Mouse (Mus musculus): Measurements from ENCODE around the gene Wipi2. TPM values are rescaled to one million over a fixed set of nuclear protein-coding genes. Genes with fewer than 3 reads are reported as not detected.

Gene Wipi2
- polyA plus RNA-seq, 1 experiment from 2014 or later, result 64.2 TPM

DNA sequence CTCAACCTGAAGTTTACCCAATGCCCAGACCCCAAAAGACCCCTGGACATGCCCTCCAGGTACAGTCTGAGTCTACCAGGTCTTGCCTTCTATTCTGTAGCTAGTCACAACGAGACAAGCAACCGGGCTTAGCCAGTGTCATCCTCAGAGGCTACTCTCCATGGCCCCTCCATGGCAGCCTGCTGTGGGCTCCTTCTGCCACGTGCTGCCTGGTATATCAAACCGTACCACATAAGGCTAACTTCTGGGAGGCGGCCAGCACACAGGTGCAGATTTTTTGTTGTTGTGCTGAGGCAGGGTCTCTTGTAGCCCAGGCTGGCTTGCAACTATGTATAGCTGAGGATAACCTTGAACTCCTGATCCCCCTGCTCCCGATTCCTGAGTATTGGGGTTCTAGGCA, 88.6 kb downstream of the Wipi2 start:
- Histone ChIP-seq H3K4me2 (ENCODE audit: low read depth) (no peak overlapping the region), H3K27me3 (ENCODE audit: control insufficient read depth, insufficient read depth, low read length) (no peaks in the 10 kb centered on the region), H3K27ac (ENCODE audit: low read depth, low read length) (no peak overlapping the region), H3K4me3 (ENCODE audit: low read depth, low read length) (no peak overlapping the region), H3K4me1 (ENCODE audit: control insufficient read depth, insufficient read depth, low read length) (no peaks in the 10 kb centered on the region), H3K9ac (ENCODE audit: low read length) (no peak overlapping the region), H3K36me3 (ENCODE audit: control insufficient read depth, insufficient read depth, low read length) (peaks cover 3% of the 10 kb centered on the region; the same call in 1 of the 2 replicates), H3K9me3 (ENCODE audit: control insufficient read depth, low read length) (peaks cover 7% of the 10 kb centered on the region; the same call in 1 of the 2 replicates)
- 83% methylated on average over 6 of the region's 6 CpGs for WGBS
- DNase-seq (ENCODE audit: low spot score), result no peak
- no peak for ATAC-seq (ENCODE audit: insufficient read depth, low FRiP score, low TSS enrichment)

DNA sequence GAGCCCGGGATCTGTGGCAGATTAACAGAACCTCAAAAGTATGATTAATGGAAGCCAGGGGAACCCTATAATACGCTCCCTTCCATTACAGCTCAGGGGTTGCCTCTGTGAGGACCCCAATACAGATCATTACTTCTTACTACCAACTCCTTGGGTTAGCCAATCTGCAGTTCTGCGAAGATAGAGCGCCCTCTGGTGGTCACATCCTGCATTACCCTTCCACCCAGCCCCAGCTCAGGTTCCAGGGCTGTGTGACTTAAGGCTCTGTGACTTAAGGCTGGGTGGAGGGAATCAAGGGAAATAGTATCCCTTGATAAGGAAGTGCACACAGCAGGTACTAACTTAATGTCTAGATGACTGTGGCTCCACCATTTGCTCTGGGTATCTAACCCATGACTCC, 90.5 kb downstream of the Wipi2 start:
- Histone ChIP-seq H3K4me1 (ENCODE audit: control insufficient read depth, insufficient read depth, low read length) (no peaks in the 10 kb centered on the region), H3K9me3 (ENCODE audit: control insufficient read depth, low read length) (no peaks in the 10 kb centered on the region), H3K4me3 (ENCODE audit: low read depth, low read length) (no peak overlapping the region), H3K9ac (ENCODE audit: low read length) (no peak overlapping the region), H3K27ac (ENCODE audit: low read depth, low read length) (no peak overlapping the region), H3K36me3 (ENCODE audit: control insufficient read depth, insufficient read depth, low read length) (no peaks in the 10 kb centered on the region; the same call in 1 of the 2 replicates), H3K27me3 (ENCODE audit: control insufficient read depth, insufficient read depth, low read length) (no peaks in the 10 kb centered on the region), H3K4me2 (ENCODE audit: low read depth) (no peak overlapping the region)
- 32% methylated on average over 4 of the region's 4 CpGs for WGBS
- ATAC-seq (ENCODE audit: insufficient read depth, low FRiP score, low TSS enrichment) (peak; percentile 69), DNase-seq (ENCODE audit: low spot score) (peak; percentile 83)

- H3K36me3 ChIP-seq (ENCODE audit: control insufficient read depth, insufficient read depth, low read length), result no peaks in the 10 kb centered on the region
These were observed 91.0 kb downstream of the Wipi2 start for GRCm38 (mm10) chr5:142718486-142718885.

GRCm38 (mm10) chr5:142719897-142720296, 92.4 kb downstream of the Wipi2 start:
- no peak overlapping the region for H3K4me3 ChIP-seq (ENCODE audit: low read depth, low read length)
- no peaks in the 10 kb centered on the region for H3K36me3 ChIP-seq (ENCODE audit: control insufficient read depth, insufficient read depth, low read length)
- H3K27ac ChIP-seq (ENCODE audit: low read depth, low read length), result no peak overlapping the region
- H3K4me1 ChIP-seq (ENCODE audit: control insufficient read depth, insufficient read depth, low read length), result no peaks in the 10 kb centered on the region
- no peaks in the 10 kb centered on the region for H3K27me3 ChIP-seq (ENCODE audit: control insufficient read depth, insufficient read depth, low read length)
- no peak for DNase-seq (ENCODE audit: low spot score)
- no peak overlapping the region for H3K4me2 ChIP-seq (ENCODE audit: low read depth)
- no peaks in the 10 kb centered on the region for H3K9me3 ChIP-seq (ENCODE audit: control insufficient read depth, low read length)
- no peak overlapping the region for H3K9ac ChIP-seq (ENCODE audit: low read length)
- WGBS, result 89% methylated on average over 13 of the region's 13 CpGs
- no peak for ATAC-seq (ENCODE audit: insufficient read depth, low FRiP score, low TSS enrichment)

More at GRCm38 (mm10) chr5:142718486-142718885, 91.0 kb downstream of the Wipi2 start:
- Histone ChIP-seq H3K9ac (ENCODE audit: low read length) (no peak overlapping the region), H3K4me2 (ENCODE audit: low read depth) (no peak overlapping the region), H3K27ac (ENCODE audit: low read depth, low read length) (no peak overlapping the region), H3K4me1 (ENCODE audit: control insufficient read depth, insufficient read depth, low read length) (no peaks in the 10 kb centered on the region), H3K27me3 (ENCODE audit: control insufficient read depth, insufficient read depth, low read length) (no peaks in the 10 kb centered on the region), H3K9me3 (ENCODE audit: control insufficient read depth, low read length) (no peaks in the 10 kb centered on the region), H3K4me3 (ENCODE audit: low read depth, low read length) (no peak overlapping the region)
- ATAC-seq (ENCODE audit: insufficient read depth, low FRiP score, low TSS enrichment) (peak; percentile 14; the same call in 1 of the 2 replicates), DNase-seq (ENCODE audit: low spot score) (no peak)
- WGBS, result 71% methylated on average over 25 of the region's 25 CpGs

Other genes starting within 250 kb of the Wipi2 start
- 3.9 and 4.7 TPM in 2 replicates for gene Foxk1, start 226.2 kb upstream of the Wipi2 start, polyA plus RNA-seq (2014; fragmentation: Nextera tagmentation; extraction: Ambion mirVana)
- 11.7 and 12.0 TPM in 2 replicates for gene Ap5z1, start 163.8 kb upstream of the Wipi2 start, polyA plus RNA-seq (2014; fragmentation: Nextera tagmentation; extraction: Ambion mirVana)
- gene Papolb, start 97.6 kb upstream of the Wipi2 start, polyA plus RNA-seq (2014; fragmentation: Nextera tagmentation; extraction: Ambion mirVana), result 0.22 and 0.32 TPM in 2 replicates
- 6.7 and 7.0 TPM in 2 replicates for gene Radil, start 76.6 kb upstream of the Wipi2 start, polyA plus RNA-seq (2014; fragmentation: Nextera tagmentation; extraction: Ambion mirVana)
- 5.0 and 5.7 TPM in 2 replicates for gene Mmd2, start 18.9 kb upstream of the Wipi2 start, polyA plus RNA-seq (2014; fragmentation: Nextera tagmentation; extraction: Ambion mirVana)
- gene Slc29a4, start 64.8 kb downstream of the Wipi2 start, polyA plus RNA-seq (2014; fragmentation: Nextera tagmentation; extraction: Ambion mirVana), result 36.9 and 39.4 TPM in 2 replicates
- 32.5 and 34.7 TPM in 2 replicates for gene Tnrc18, start 190.0 kb downstream of the Wipi2 start, polyA plus RNA-seq (2014; fragmentation: Nextera tagmentation; extraction: Ambion mirVana)